Mouse (Mus musculus): ENCODE data around the gene Nop16. TPM values are rescaled to one million over a fixed set of nuclear protein-coding genes. Genes with fewer than 3 reads are reported as not detected.

Gene Nop16
- polyA plus RNA-seq, 1 experiment, result 9.1 TPM

DNA sequence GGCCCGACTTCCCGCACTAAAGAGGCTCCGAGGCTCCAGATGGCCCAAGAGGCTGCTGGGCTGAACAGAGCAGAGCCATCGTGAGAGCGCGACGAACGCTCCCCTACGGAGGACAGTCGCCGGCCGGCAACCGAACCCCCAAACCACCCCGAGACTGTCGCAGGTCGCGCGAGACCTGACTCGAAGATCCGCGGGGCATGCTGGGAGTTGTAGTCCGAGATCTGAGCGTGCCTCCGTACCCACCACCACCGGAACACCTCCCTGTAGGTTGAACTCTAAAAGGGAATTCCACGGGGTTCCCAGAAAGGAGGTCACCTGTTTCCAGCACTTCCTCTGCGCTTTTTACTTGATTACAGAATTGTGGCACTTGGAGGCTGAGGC lies 24.7 kb downstream of the Nop16 start, which contains the start of gene 4833439L19Rik:
Gene 4833439L19Rik (minus strand): TSS at position 235 of the 381 bp plus-strand sequence.
- DNase-seq, result peak; percentile 97
- peaks cover 10% of the 10 kb centered on the region for H3K4me1 ChIP-seq (ENCODE audit: control insufficient read depth, insufficient read depth, low read length)
- peak; percentile 92 for TF ChIP-seq POLR2A (IDR thresholded peaks at IDR 0.05; ENCODE audit: borderline replicate concordance, extremely low read depth, low read depth, low read length)
- TF ChIP-seq CTCF (IDR thresholded peaks at IDR 0.05; ENCODE audit: insufficient read depth, low read length), result no peak
- H3K4me3 ChIP-seq (replicated peaks; ENCODE audit: extremely low read depth, low read depth, low read length), result peak within 1 kb of the TSS; percentile 59
- under 1% methylated on average over 27 of the region's 27 CpGs for WGBS

- no peak for DNase-seq
- peaks cover 10% of the 10 kb centered on the region for H3K4me1 ChIP-seq (ENCODE audit: control insufficient read depth, insufficient read depth, low read length)
- H3K4me3 ChIP-seq (replicated peaks; ENCODE audit: extremely low read depth, low read depth, low read length), result peak overlapping the region; percentile 59
- WGBS, result 10% methylated on average over 45 of the region's 45 CpGs
- TF ChIP-seq POLR2A (IDR thresholded peaks at IDR 0.05; ENCODE audit: borderline replicate concordance, extremely low read depth, low read depth, low read length) (no peak), CTCF (IDR thresholded peaks at IDR 0.05; ENCODE audit: insufficient read depth, low read length) (no peak)
Observed at GRCm38 (mm10) chr13:54564232-54565200, 25.4 kb downstream of the Nop16 start.

DNA sequence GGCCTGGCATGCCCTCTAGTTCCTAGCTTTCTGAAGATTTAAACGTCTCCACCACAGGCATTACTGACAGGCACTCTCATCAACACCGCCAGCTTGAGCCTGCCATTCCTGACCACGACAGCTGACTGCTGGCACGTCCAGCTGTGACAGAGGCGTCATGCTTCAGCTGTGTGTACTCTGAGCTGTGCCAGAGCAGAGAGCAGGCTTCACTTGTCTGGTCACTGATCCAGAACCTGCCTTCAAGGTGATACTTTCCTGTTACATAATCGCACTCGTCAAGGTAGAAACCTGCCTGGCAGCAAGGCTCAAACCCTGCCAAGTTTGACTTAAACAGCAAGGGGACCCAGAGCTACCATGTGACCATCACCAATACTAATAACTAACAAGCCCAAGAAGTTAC lies 27.3 kb downstream of the Nop16 start:
- no peak for DNase-seq
- 46% methylated on average over 7 of the region's 7 CpGs for whole genome bisulfite sequencing
- Histone ChIP-seq H3K4me3 (replicated peaks; ENCODE audit: extremely low read depth, low read depth, low read length) (no peak overlapping the region), H3K4me1 (ENCODE audit: control insufficient read depth, insufficient read depth, low read length) (peaks cover 10% of the 10 kb centered on the region)
- TF ChIP-seq POLR2A (IDR thresholded peaks at IDR 0.05; ENCODE audit: borderline replicate concordance, extremely low read depth, low read depth, low read length) (no peak), CTCF (IDR thresholded peaks at IDR 0.05; ENCODE audit: insufficient read depth, low read length) (no peak)

DNA sequence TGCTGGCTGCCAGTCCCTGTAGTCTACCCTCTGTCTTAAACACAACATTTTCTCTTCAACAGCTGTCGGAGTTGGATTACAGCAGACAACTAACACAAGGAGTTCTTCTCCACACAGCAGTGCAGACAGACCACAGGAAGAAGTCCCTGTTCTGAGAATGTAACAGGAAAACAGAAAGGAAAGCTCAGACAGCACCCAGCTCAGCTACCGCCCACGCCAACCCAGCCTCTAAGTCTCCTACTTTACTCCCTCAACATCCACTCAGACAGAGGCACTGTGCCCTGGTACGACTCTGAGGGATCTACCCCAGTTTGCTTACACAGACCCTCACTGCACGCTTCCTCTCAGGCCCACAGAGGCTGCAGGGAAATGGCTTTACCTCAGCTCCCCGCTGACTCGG lies 29.3 kb downstream of the Nop16 start:
- H3K4me1 ChIP-seq (ENCODE audit: control insufficient read depth, insufficient read depth, low read length), result peaks cover 10% of the 10 kb centered on the region
- H3K4me3 ChIP-seq (replicated peaks; ENCODE audit: extremely low read depth, low read depth, low read length), result no peak overlapping the region
- TF ChIP-seq POLR2A (IDR thresholded peaks at IDR 0.05; ENCODE audit: borderline replicate concordance, extremely low read depth, low read depth, low read length) (no peak), CTCF (IDR thresholded peaks at IDR 0.05; ENCODE audit: insufficient read depth, low read length) (no peak)
- 89% methylated on average over 7 of the region's 7 CpGs for WGBS
- no peak for DNase-seq

- no peak for DNase-seq
- WGBS, result 70% methylated on average over 2 of the region's 2 CpGs
- Histone ChIP-seq H3K4me3 (replicated peaks; ENCODE audit: extremely low read depth, low read depth, low read length) (no peak overlapping the region), H3K4me1 (ENCODE audit: control insufficient read depth, insufficient read depth, low read length) (peaks cover 10% of the 10 kb centered on the region)
- TF ChIP-seq CTCF (IDR thresholded peaks at IDR 0.05; ENCODE audit: insufficient read depth, low read length), result no peak
- TF ChIP-seq POLR2A (IDR thresholded peaks at IDR 0.05; ENCODE audit: borderline replicate concordance, extremely low read depth, low read depth, low read length), result no peak
Observed at GRCm38 (mm10) chr13:54559656-54560055, 30.2 kb downstream of the Nop16 start.

DNA sequence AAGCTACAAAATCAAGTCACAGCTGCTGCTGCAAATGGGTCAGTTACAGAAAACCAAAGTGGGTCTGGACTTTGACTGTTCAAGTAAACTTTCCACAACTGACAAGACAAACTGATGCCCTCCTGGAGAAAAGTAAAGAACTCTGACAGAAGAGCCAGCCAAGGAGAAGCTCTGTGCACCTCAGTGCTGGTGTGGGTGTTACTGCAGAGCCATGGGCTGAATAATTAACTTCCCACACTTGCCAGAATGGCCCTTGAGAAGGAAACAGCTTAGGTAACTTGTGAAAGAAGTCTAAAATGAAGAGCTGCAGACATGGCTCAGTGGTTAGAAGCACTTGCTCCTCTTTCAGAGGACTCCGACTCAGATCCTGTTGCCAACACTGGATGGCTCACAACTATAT lies 32.2 kb downstream of the Nop16 start:
- no peak for DNase-seq
- 93% methylated on average over 1 of the region's 1 CpGs for WGBS
- TF ChIP-seq CTCF (IDR thresholded peaks at IDR 0.05; ENCODE audit: insufficient read depth, low read length) (no peak), POLR2A (IDR thresholded peaks at IDR 0.05; ENCODE audit: borderline replicate concordance, extremely low read depth, low read depth, low read length) (no peak)
- Histone ChIP-seq H3K4me1 (ENCODE audit: control insufficient read depth, insufficient read depth, low read length) (no peaks in the 10 kb centered on the region), H3K4me3 (replicated peaks; ENCODE audit: extremely low read depth, low read depth, low read length) (no peak overlapping the region)

GRCm38 (mm10) chr13:54556796-54557195 lies 33.1 kb downstream of the Nop16 start:
- Histone ChIP-seq H3K4me3 (replicated peaks; ENCODE audit: extremely low read depth, low read depth, low read length) (no peak overlapping the region), H3K4me1 (ENCODE audit: control insufficient read depth, insufficient read depth, low read length) (no peaks in the 10 kb centered on the region)
- DNase-seq, result no peak
- TF ChIP-seq CTCF (IDR thresholded peaks at IDR 0.05; ENCODE audit: insufficient read depth, low read length) (no peak), POLR2A (IDR thresholded peaks at IDR 0.05; ENCODE audit: borderline replicate concordance, extremely low read depth, low read depth, low read length) (no peak)
- 71% methylated on average over 3 of the region's 3 CpGs for WGBS

- no peaks in the 10 kb centered on the region for H3K4me1 ChIP-seq (ENCODE audit: control insufficient read depth, insufficient read depth, low read length)
- TF ChIP-seq CTCF (IDR thresholded peaks at IDR 0.05; ENCODE audit: insufficient read depth, low read length) (no peak), POLR2A (IDR thresholded peaks at IDR 0.05; ENCODE audit: borderline replicate concordance, extremely low read depth, low read depth, low read length) (no peak)
- DNase-seq, result no peak
- WGBS, result 92% methylated on average over 9 of the region's 9 CpGs
- no peak overlapping the region for H3K4me3 ChIP-seq (replicated peaks; ENCODE audit: extremely low read depth, low read depth, low read length)
Observed at GRCm38 (mm10) chr13:54556176-54556575, 33.7 kb downstream of the Nop16 start.

GRCm38 (mm10) chr13:54548036-54548435 lies 41.9 kb downstream of the Nop16 start:
- 83% methylated on average over 7 of the region's 7 CpGs for WGBS
- no peak for DNase-seq
- no peak overlapping the region for H3K4me3 ChIP-seq (replicated peaks; ENCODE audit: extremely low read depth, low read depth, low read length)
- TF ChIP-seq CTCF (IDR thresholded peaks at IDR 0.05; ENCODE audit: insufficient read depth, low read length) (no peak), POLR2A (IDR thresholded peaks at IDR 0.05; ENCODE audit: borderline replicate concordance, extremely low read depth, low read depth, low read length) (no peak)
- no peaks in the 10 kb centered on the region for H3K4me1 ChIP-seq (ENCODE audit: control insufficient read depth, insufficient read depth, low read length)

Other genes with a start within 250 kb of the Nop16 start
- gene Cplx2, start 218.7 kb downstream of the Nop16 start, polyA plus RNA-seq (2012; rRNA removed), result 6.1 and 7.0 TPM in 2 replicates
- 27.8 and 35.6 TPM in 2 replicates for gene Thoc3, start 121.2 kb downstream of the Nop16 start, polyA plus RNA-seq (2012; rRNA removed)
- gene Simc1, start 86.3 kb downstream of the Nop16 start, polyA plus RNA-seq (2012; rRNA removed), result 4.8 and 5.7 TPM in 2 replicates
- 106 TPM in 2 replicates for gene 4833439L19Rik, start 24.7 kb downstream of the Nop16 start, polyA plus RNA-seq (2012; rRNA removed)
- gene Arl10, start 15.1 kb downstream of the Nop16 start, polyA plus RNA-seq (2012; rRNA removed), result 30.8 and 41.5 TPM in 2 replicates
- 110 and 112 TPM in 2 replicates for gene Higd2a, start 117 bp upstream of the Nop16 start, polyA plus RNA-seq (2012; rRNA removed)
- 96.4 and 109 TPM in 2 replicates for gene Cltb, start 21.3 kb upstream of the Nop16 start, polyA plus RNA-seq (2012; rRNA removed)
- gene Faf2, start 31.7 kb upstream of the Nop16 start, polyA plus RNA-seq (2012; rRNA removed), result 16.1 and 27.7 TPM in 2 replicates
- gene Rnf44, start 103.8 kb upstream of the Nop16 start, polyA plus RNA-seq (2012; rRNA removed), result 256 and 338 TPM in 2 replicates
- gene Cdhr2, start 111.4 kb upstream of the Nop16 start, polyA plus RNA-seq (2012; rRNA removed), result 0.05 and 1.1 TPM in 2 replicates
- 0.07 and 0.09 TPM in 2 replicates for gene Gprin1, start 159.8 kb upstream of the Nop16 start, polyA plus RNA-seq (2012; rRNA removed)
- not detected in 2 replicates for gene Sncb, start 176.5 kb upstream of the Nop16 start, polyA plus RNA-seq (2012; rRNA removed)
- not detected in 2 replicates for gene Eif4e1b, start 193.9 kb upstream of the Nop16 start, polyA plus RNA-seq (2012; rRNA removed)
- gene Tspan17, start 199.3 kb upstream of the Nop16 start, polyA plus RNA-seq (2012; rRNA removed), result 32.1 and 34.7 TPM in 2 replicates